Mouse (Mus musculus) hindbrain, embryonic 11.5 days (tissue): Measurements from ENCODE around the gene Tefm. TPM values are rescaled to one million over a fixed set of nuclear protein-coding genes. Genes with fewer than 3 reads are reported as not detected.
A peak's percentile ranks its signal among the peaks of the same experiment; 100 is the strongest.

ENCODE experiments used
- ATAC-seq: fragments of 200-750 bp; cut with Nextera tagmentation; 2 replicates; pipeline ENCODE4 v1.8.0; 2017; ENCODE audit warnings: mild to moderate bottlenecking, moderate TSS enrichment, moderate library complexity; ENCODE audit not compliant: low FRiP score
- DNase-seq: peaks from one replicate; pipeline ENCODE4 v3.0.0-alpha.2; 2015; ENCODE audit warnings: low spot score
- H3K27ac ChIP-seq: fragments of 300-500 bp; sonication (generic); 2 replicates; pipeline ENCODE4 v1.5.1; 2014; ENCODE audit warnings: mild to moderate bottlenecking, low read depth, low read length
- H3K27me3 ChIP-seq: fragments of 300-500 bp; sonication (generic); 2 replicates; pipeline ENCODE4 v1.6.1; 2014; ENCODE audit warnings: mild to moderate bottlenecking, low read length, moderate library complexity, mixed read lengths; ENCODE audit not compliant: control insufficient read depth, insufficient read depth
- H3K36me3 ChIP-seq: fragments of 300-500 bp; sonication (generic); 2 replicates; pipeline ENCODE4 v1.6.1; 2014; ENCODE audit warnings: mild to moderate bottlenecking, low read length, moderate library complexity, mixed read lengths; ENCODE audit not compliant: control insufficient read depth, insufficient read depth
- H3K4me1 ChIP-seq: fragments of 300-500 bp; sonication (generic); replicated peaks from 2 replicates; pipeline ENCODE4 v1.6.1; 2014; ENCODE audit warnings: low read length, mixed read lengths; ENCODE audit not compliant: control insufficient read depth, insufficient read depth
- H3K4me2 ChIP-seq: fragments of 300-500 bp; sonication (generic); replicated peaks from 2 replicates; pipeline ENCODE4 v1.6.1; 2014; ENCODE audit warnings: mild to moderate bottlenecking, low read depth, low read length
- H3K4me3 ChIP-seq: fragments of 300-500 bp; sonication (generic); 2 replicates; pipeline ENCODE4 v1.5.1; 2014; ENCODE audit warnings: low read depth, low read length
- H3K9ac ChIP-seq: fragments of 300-500 bp; sonication (generic); 2 replicates; pipeline ENCODE4 v1.6.1; 2014; ENCODE audit warnings: low read depth, low read length
- H3K9me3 ChIP-seq: fragments of 300-500 bp; sonication (generic); 2 replicates; pipeline ENCODE4 v1.6.1; 2016; ENCODE audit warnings: low read length; ENCODE audit not compliant: control insufficient read depth
- WGBS: fragments of 180-500 bp; shearing (Covaris S2); extraction: QIAGEN DNeasy Blood & Tissue Kit; methylation state at CpG from one replicate; pipeline ENCODE4 v1.1.7; 2014; 5-methylcytosine and 5-hydroxymethylcytosine counted together
- polyA plus RNA-seq: library from polyadenylated mRNA; unstranded; fragments of >200 nt; fragmentation: Nextera tagmentation; extraction: Ambion mirVana; gene quantifications from 2 replicates; pipeline ENCODE4 v1.2.1, GENCODE M21; 2014

Gene Tefm
- polyA plus RNA-seq, 1 experiment from 2014 or later = 34.6 TPM

DNA sequence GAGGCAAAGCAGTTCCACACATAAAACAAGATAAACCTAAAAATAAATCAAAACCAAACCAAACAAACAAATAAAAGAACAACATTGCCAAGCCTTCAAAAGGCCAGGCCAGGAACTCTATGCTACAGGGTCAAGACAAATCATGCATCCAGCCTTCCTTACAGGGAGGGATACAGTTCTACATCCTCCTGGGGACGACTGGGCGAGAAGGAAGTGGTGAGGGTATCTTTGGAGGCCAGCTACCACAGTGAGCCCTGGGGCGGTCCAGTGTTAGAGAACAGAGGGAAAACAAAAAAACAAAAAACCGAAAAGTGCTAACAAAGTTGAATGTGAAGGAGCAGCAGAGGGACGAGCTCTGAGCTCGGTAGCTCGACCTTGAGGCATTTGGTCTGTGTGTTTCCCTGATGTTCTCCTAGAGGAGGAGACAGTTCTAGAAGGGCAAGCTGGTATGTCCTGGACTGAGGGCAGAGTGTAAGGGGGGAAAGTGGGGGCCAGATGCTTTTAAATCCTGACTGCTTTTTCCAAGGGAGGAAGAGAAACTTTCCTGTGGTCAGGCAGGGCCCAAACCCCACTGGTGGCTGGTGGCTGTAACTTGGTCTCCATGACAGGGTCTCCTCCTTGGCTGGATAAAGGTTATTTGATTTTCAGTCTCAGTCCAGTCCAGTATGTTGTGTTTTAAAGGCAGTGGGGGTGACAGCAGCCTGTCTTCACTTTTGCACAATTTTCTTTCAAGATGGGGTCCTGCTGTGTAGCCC lies 21.6 kb upstream of the Tefm start:
- no peaks in the 10 kb centered on the region for H3K36me3 ChIP-seq
- WGBS = 77% methylated on average over 7 of the region's 7 CpGs
- H3K4me2 ChIP-seq = no peak overlapping the region
- no peak for DNase-seq
- no peaks in the 10 kb centered on the region for H3K9me3 ChIP-seq
- H3K9ac ChIP-seq = no peak overlapping the region
- no peak overlapping the region for H3K27ac ChIP-seq
- no peaks in the 10 kb centered on the region for H3K27me3 ChIP-seq
- H3K4me3 ChIP-seq = no peak overlapping the region
- ATAC-seq = no peak
- H3K4me1 ChIP-seq = no peaks in the 10 kb centered on the region

DNA sequence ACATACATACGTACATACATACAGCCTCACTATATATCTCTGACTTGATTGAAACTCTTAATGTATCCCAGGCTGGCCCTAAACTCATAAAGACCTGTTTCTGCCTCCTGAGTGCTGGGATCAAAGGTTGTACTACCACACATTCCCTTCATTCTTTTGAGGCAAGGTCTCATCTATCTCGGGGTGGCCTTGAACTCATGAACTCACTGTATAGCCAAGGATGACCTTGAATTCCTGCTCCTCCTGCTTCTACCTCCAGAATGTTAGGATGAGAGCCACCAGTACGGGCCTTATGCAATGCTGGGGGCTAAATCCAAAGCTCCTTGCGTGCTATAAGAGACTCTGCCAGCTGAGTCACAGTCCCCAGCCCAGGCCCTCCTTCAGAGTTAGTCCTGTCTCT lies 19.1 kb upstream of the Tefm start:
- Histone ChIP-seq H3K9me3 (no peaks in the 10 kb centered on the region), H3K27me3 (no peaks in the 10 kb centered on the region), H3K4me1 (no peaks in the 10 kb centered on the region), H3K4me2 (no peak overlapping the region), H3K36me3 (no peaks in the 10 kb centered on the region), H3K4me3 (no peak overlapping the region), H3K9ac (no peak overlapping the region), H3K27ac (no peak overlapping the region)
- DNase-seq (no peak), ATAC-seq (no peak)
- WGBS = 86% methylated on average over 4 of the region's 4 CpGs

DNA sequence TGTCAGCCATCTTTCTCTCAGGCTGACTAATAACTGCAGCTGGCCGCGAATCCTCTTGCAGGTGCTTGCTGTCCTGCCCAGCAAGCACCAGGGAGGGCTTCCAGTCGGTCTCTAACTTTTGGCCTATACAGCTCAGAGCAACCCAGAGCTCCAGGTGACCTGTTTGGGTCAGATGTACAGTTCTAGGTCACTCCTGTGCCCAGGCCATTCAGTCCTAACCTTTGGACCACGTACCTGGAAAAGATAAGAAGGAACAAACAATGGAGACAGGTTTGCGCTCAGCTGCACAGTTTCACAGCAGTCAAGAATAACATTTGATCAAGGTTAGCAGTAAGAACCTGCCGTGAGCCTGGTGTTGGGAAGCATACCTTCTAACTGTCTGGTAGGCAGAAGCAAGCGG lies 17.0 kb upstream of the Tefm start:
- 83% methylated on average over 7 of the region's 7 CpGs for whole genome bisulfite sequencing
- no peaks in the 10 kb centered on the region for H3K9me3 ChIP-seq
- H3K4me1 ChIP-seq = no peaks in the 10 kb centered on the region
- H3K4me3 ChIP-seq = no peak overlapping the region
- H3K27ac ChIP-seq = no peak overlapping the region
- H3K36me3 ChIP-seq = no peaks in the 10 kb centered on the region
- H3K4me2 ChIP-seq = no peak overlapping the region
- ATAC-seq (no peak), DNase-seq (no peak)
- H3K27me3 ChIP-seq = peaks cover 14% of the 10 kb centered on the region
- H3K9ac ChIP-seq = no peak overlapping the region

DNA sequence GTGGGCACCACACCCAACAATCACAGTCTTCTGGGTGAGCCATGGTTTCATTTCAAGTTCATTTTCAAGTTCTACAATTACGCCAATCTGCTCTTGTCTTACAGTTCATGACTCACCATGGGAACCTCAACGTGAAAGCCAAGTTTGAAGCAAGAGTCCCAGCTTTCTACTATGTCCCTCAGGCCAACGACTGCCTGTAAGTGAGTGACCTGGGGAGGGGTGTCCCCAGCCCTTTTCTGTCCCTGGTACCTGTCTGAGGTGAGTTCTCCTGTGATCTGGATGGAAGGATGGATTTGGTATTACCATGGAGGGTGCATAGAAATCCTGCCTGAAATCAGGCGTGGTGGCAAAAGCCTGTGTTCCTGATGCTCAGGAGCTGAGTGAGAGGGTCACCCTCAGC lies 14.9 kb upstream of the Tefm start:
- no peaks in the 10 kb centered on the region for H3K36me3 ChIP-seq
- H3K9me3 ChIP-seq = no peaks in the 10 kb centered on the region
- H3K4me3 ChIP-seq = no peak overlapping the region
- ATAC-seq = no peak
- peaks cover 26% of the 10 kb centered on the region for H3K27me3 ChIP-seq
- no peak overlapping the region for H3K9ac ChIP-seq
- WGBS = 77% methylated on average over 4 of the region's 4 CpGs
- no peak for DNase-seq
- H3K4me2 ChIP-seq = no peak overlapping the region
- H3K27ac ChIP-seq = no peak overlapping the region
- no peaks in the 10 kb centered on the region for H3K4me1 ChIP-seq

DNA sequence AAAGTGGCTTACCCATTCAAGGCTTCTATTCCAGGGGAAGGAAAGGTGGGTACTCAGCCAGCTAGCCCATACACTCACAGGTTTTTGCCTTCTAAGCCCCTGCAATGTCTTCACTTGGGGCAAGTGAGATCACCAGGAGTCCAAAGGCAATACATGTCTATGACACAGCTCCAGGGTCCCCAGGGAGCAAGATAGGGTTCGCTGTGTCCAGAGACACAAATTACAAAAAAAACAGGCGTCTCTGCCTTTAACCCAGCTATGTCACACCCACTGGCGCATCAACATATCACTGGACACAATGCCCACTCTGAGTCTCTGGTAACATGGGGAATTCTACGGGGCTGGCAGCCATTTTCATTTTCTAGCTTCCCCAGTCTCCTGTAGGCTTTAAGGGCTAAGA lies 14.0 kb upstream of the Tefm start:
- Histone ChIP-seq H3K27me3 (peaks cover 26% of the 10 kb centered on the region), H3K27ac (no peak overlapping the region), H3K9me3 (no peaks in the 10 kb centered on the region), H3K36me3 (no peaks in the 10 kb centered on the region), H3K9ac (no peak overlapping the region), H3K4me1 (no peaks in the 10 kb centered on the region), H3K4me3 (no peak overlapping the region), H3K4me2 (no peak overlapping the region)
- WGBS = 85% methylated on average over 4 of the region's 4 CpGs
- no peak for DNase-seq
- ATAC-seq = no peak

DNA sequence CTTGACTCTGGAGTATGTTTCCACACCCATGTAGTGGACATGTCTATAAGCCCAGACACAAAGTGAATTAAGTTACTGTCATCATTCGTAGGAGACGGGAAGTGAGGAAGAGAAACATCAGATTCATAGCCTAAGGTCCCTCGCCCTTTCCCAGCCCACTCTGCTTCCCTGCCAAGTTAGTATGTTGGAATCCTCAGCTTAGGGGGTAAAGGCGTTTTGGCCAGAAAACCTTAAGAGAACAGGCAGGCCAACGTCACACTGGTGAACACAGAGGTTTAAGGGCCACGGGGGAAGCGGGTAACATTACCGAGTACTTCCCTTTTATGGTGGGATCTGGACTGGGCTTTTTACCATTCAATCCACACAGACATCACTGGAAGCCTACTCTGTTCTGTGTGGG lies 13.6 kb upstream of the Tefm start:
- Histone ChIP-seq H3K9ac (no peak overlapping the region), H3K4me2 (no peak overlapping the region), H3K27me3 (peaks cover 26% of the 10 kb centered on the region), H3K4me1 (no peaks in the 10 kb centered on the region), H3K4me3 (no peak overlapping the region), H3K27ac (no peak overlapping the region), H3K9me3 (no peaks in the 10 kb centered on the region), H3K36me3 (no peaks in the 10 kb centered on the region)
- WGBS = 91% methylated on average over 8 of the region's 8 CpGs
- ATAC-seq (no peak), DNase-seq (no peak)

DNA sequence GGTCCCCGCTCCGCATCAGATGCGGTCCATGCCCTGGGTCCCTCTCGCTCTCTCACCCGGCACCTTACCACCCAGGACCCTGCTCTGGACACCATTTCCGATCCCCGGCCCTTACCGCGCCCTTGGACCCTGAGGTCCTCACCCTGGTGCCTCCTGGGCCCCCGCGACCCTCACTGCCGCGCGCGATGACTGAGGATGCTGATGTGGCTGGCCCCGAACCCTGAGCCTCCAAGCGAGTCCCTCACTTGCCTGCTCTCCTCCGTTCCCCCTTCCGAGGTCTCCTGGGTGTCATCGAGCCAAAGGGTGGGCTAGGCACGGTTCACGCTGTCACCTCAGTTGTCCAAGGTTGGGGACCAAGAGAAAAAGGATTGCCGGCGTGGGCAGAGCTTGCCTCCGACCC lies 12.5 kb upstream of the Tefm start:
- ATAC-seq (no peak), DNase-seq (no peak)
- Histone ChIP-seq H3K27ac (no peak overlapping the region), H3K9ac (no peak overlapping the region), H3K9me3 (no peaks in the 10 kb centered on the region), H3K4me1 (no peaks in the 10 kb centered on the region), H3K4me2 (peak overlapping the region; percentile 60), H3K36me3 (no peaks in the 10 kb centered on the region), H3K4me3 (peak overlapping the region; percentile 46), H3K27me3 (peaks cover 26% of the 10 kb centered on the region)
- 23% methylated on average over 25 of the region's 25 CpGs for WGBS

DNA sequence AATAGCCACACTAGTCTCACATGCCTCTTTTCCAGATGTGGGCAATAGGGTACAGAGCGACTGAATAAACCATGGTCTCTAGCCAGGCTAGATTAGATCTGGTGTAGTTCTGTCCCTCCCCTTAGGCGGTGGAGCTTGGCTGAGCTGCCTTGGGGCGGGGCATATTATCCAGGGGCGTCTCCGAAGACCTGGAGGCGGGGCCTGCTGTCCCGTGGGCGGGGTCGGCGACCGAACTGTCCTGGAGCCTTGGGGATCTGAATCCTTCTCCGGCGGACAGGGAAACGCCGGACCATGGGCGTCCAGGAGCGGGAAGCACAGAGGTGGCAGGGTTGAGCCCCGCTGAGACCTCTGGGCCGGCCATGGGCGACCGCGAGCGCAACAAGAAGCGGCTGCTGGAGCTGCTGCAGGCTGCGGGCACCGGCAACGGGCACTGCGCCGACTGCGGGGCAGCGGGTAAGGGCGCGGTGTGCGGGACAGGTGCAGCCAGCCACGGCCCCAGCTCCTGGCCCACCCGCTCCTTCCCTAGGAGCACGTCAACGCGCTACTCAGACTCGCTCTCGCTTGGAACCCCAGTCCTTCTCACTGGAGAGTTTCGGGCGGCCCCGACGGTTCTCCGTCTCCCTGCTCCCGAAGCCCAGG lies 12.0 kb upstream of the Tefm start, which contains the start of gene Adap2:
TSS of gene Adap2 (plus strand) at position 249 of the 639 bp plus-strand sequence.
- H3K27ac ChIP-seq = no peak within 1 kb of the TSS
- H3K27me3 ChIP-seq = peaks cover 26% of the 10 kb centered on the region
- H3K4me1 ChIP-seq = no peaks in the 10 kb centered on the region
- DNase-seq = peak; percentile 78
- H3K4me2 ChIP-seq = peak within 1 kb of the TSS; percentile 60
- peak within 1 kb of the TSS; percentile 46 for H3K4me3 ChIP-seq
- ATAC-seq = peak; percentile 64; the same call in 1 of the 2 replicates
- 2% methylated on average over 46 of the region's 47 CpGs for WGBS
- no peaks in the 10 kb centered on the region for H3K36me3 ChIP-seq
- no peaks in the 10 kb centered on the region for H3K9me3 ChIP-seq
- peak within 1 kb of the TSS; percentile 40 for H3K9ac ChIP-seq

DNA sequence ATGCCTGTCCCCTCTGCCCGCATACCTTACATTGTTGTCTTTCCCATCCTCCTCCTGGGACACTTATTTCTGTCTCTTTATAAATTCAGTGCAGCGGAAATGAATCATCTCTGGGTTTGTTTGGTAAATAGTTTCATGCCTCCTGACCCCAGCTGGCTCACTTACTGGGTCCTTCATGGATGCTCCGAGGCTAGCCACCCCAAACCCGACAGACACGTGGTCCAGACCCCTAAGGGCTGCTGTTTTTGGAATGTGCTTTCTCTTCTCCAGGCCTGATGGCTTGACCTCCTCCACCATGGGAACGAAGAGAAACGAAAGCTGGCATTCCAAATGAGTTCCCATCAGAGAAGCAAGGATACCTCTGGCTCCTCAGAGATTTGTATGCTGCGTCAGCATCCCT lies 10.4 kb upstream of the Tefm start:
- peaks cover 26% of the 10 kb centered on the region for H3K27me3 ChIP-seq
- H3K9me3 ChIP-seq = no peaks in the 10 kb centered on the region
- no peak overlapping the region for H3K9ac ChIP-seq
- H3K4me1 ChIP-seq = no peaks in the 10 kb centered on the region
- no peak overlapping the region for H3K4me3 ChIP-seq
- no peaks in the 10 kb centered on the region for H3K36me3 ChIP-seq
- H3K4me2 ChIP-seq = no peak overlapping the region
- DNase-seq = no peak
- no peak overlapping the region for H3K27ac ChIP-seq
- 81% methylated on average over 8 of the region's 8 CpGs for WGBS
- ATAC-seq = no peak
